Mouse (Mus musculus): ENCODE measurements around the gene Vmn1r59. TPM values are rescaled to one million over a fixed set of nuclear protein-coding genes. Genes with fewer than 3 reads are reported as not detected.

Vmn1r59 gene
- not detected for polyA plus RNA-seq (2015; fragmentation: Illumina TruSeq; extraction: RNeasy Lipid Tissue Mini Kit (QIAGEN cat#74804); ENCODE audit: insufficient read depth, low replicate concordance)

GRCm38 (mm10) chr7:5456674-5457073, at the start of gene Vmn1r59:
Gene Vmn1r59, minus strand, starts transcription at chr7:5456774.

GRCm38 (mm10) chr7:5493856-5494255, 37.3 kb upstream of the Vmn1r59 start, which contains the start of gene Vmn2r28:
Gene Vmn2r28, minus strand, starts transcription at chr7:5493956.

DNA sequence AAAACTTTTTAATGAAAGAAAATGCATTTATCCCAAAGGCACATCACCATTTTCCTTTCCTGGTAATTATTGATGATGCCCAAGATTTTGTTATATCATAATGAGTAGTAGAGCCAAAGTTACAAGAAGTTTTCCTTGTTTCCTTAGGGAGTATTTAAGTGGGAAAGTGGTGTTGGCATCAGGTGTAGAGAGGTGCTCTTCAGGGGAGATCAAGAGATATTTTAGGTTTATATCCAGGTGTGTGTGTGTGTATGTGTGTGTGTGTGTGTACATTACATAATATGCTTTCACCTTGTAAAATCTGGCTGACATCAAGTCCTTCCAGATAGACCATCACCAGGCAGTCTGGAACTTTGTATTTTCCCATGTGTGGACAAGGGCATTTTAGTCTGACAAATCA, 43.3 kb downstream of the Vmn1r59 start, which contains the start of gene Vmn1r58:
TSS of gene Vmn1r58 (minus strand) at position 101 of the 400 bp plus-strand sequence.

Other genes starting within 250 kb of the Vmn1r59 start
- gene Vmn1r57, start 238.3 kb downstream of the Vmn1r59 start, polyA plus RNA-seq (2015; fragmentation: Illumina TruSeq; extraction: RNeasy Lipid Tissue Mini Kit (QIAGEN cat#74804); ENCODE audit: insufficient read depth, low replicate concordance), result not detected
- gene Gm5065, start 106.2 kb downstream of the Vmn1r59 start, polyA plus RNA-seq (2015; fragmentation: Illumina TruSeq; extraction: RNeasy Lipid Tissue Mini Kit (QIAGEN cat#74804); ENCODE audit: insufficient read depth, low replicate concordance), result not detected
- not detected for gene Nlrp2, start 105.7 kb downstream of the Vmn1r59 start, polyA plus RNA-seq (2015; fragmentation: Illumina TruSeq; extraction: RNeasy Lipid Tissue Mini Kit (QIAGEN cat#74804); ENCODE audit: insufficient read depth, low replicate concordance)
- gene Vmn1r58, start 43.4 kb downstream of the Vmn1r59 start, polyA plus RNA-seq (2015; fragmentation: Illumina TruSeq; extraction: RNeasy Lipid Tissue Mini Kit (QIAGEN cat#74804); ENCODE audit: insufficient read depth, low replicate concordance), result not detected
- not detected for gene Vmn2r28, start 37.2 kb upstream of the Vmn1r59 start, polyA plus RNA-seq (2015; fragmentation: Illumina TruSeq; extraction: RNeasy Lipid Tissue Mini Kit (QIAGEN cat#74804); ENCODE audit: insufficient read depth, low replicate concordance)
- gene Vmn1r60, start 90.5 kb upstream of the Vmn1r59 start, polyA plus RNA-seq (2015; fragmentation: Illumina TruSeq; extraction: RNeasy Lipid Tissue Mini Kit (QIAGEN cat#74804); ENCODE audit: insufficient read depth, low replicate concordance), result not detected
- gene Vmn1r61, start 156.5 kb upstream of the Vmn1r59 start, polyA plus RNA-seq (2015; fragmentation: Illumina TruSeq; extraction: RNeasy Lipid Tissue Mini Kit (QIAGEN cat#74804); ENCODE audit: insufficient read depth, low replicate concordance), result not detected
- not detected for gene Vmn1r62, start 216.9 kb upstream of the Vmn1r59 start, polyA plus RNA-seq (2015; fragmentation: Illumina TruSeq; extraction: RNeasy Lipid Tissue Mini Kit (QIAGEN cat#74804); ENCODE audit: insufficient read depth, low replicate concordance)

Data from spleen, adult 10 weeks (tissue).